Mouse (Mus musculus): ENCODE data around the gene Fgfr3.

GRCm38 (mm10) chr5:33675964-33676363, 45.5 kb upstream of the Fgfr3 start:
- TF ChIP-seq CTCF (IDR thresholded peaks at IDR 0.05; ENCODE audit: insufficient read depth, low read depth, low read length) (no peak), POLR2A (IDR thresholded peaks at IDR 0.05; ENCODE audit: insufficient read depth, low read depth, low read length) (no peak)
